ENCODE assay signal across 19 mouse cellular contexts in genomic region chr11:120862819-120863218, GRCm38 (mm10). TPM values are rescaled to one million over a fixed set of nuclear protein-coding genes. Genes with fewer than 3 reads are reported as not detected.
A peak's percentile ranks its signal among the peaks of the same experiment; 100 is the strongest.
DNase-seq lines count a peak whose midpoint lies in the region; ATAC-seq and TF ChIP-seq lines count a peak whose summit lies in the region.
"Had no signal": no experiment of that assay in that cellular context is flagged by ENCODE, and none has a peak within 500 bp of the region (broad histone marks: within the 10 kb centered on the region; RNA-seq: fewer than 3 reads in every experiment).

No protein-coding gene starts in this region.

- ATAC-seq in kidney, embryonic 15.5 days (replicated peaks; ENCODE audit: low FRiP score), result no peak
- peak; percentile 44; the same call in 1 of the 2 replicates for ATAC-seq in stomach, embryonic 16.5 days (ENCODE audit: insufficient read depth, low FRiP score)
- ATAC-seq: forebrain, postnatal 0 days; intestine, postnatal 0 days had no signal

- H3K9ac ChIP-seq in kidney, embryonic 15.5 days, result no peak overlapping the region
- H3K9ac ChIP-seq in stomach, embryonic 16.5 days (ENCODE audit: low read length), result no peak overlapping the region
- H3K9ac ChIP-seq: forebrain, embryonic 12.5 days; forebrain, postnatal 0 days; heart, embryonic 13.5 days; hindbrain, embryonic 15.5 days had no signal

- no peaks in the 10 kb centered on the region for H3K27me3 ChIP-seq in kidney, embryonic 15.5 days
- no peaks in the 10 kb centered on the region for H3K27me3 ChIP-seq in E14TG2a.4 (ENCODE audit: insufficient read depth, low read length)
- no peaks in the 10 kb centered on the region for H3K27me3 ChIP-seq in stomach, embryonic 16.5 days (ENCODE audit: control insufficient read depth, insufficient read depth, low read length)
- H3K27me3 ChIP-seq: CH12.LX; forebrain, embryonic 12.5 days; heart, embryonic 13.5 days; hindbrain, embryonic 15.5 days had no signal

- H3K4me2 ChIP-seq in kidney, embryonic 15.5 days, result no peak overlapping the region
- no peak overlapping the region for H3K4me2 ChIP-seq in stomach, embryonic 16.5 days (ENCODE audit: low read depth, low read length)
- H3K4me2 ChIP-seq: forebrain, embryonic 12.5 days; heart, embryonic 13.5 days; hindbrain, embryonic 15.5 days had no signal

- H3K27ac ChIP-seq in kidney, embryonic 15.5 days, result no peak overlapping the region
- H3K27ac ChIP-seq in stomach, embryonic 16.5 days (ENCODE audit: low read length), result no peak overlapping the region
- H3K27ac ChIP-seq: forebrain, embryonic 12.5 days; gastrocnemius, adult 2 months; heart, embryonic 13.5 days; hindbrain, embryonic 15.5 days had no signal

- peaks cover 4% of the 10 kb centered on the region; the same call in 1 of the 2 replicates for H3K4me1 ChIP-seq in kidney, embryonic 15.5 days
- H3K4me1 ChIP-seq in E14TG2a.4 (replicated peaks; ENCODE audit: low read depth, low read length), result peaks cover 11% of the 10 kb centered on the region
- no peaks in the 10 kb centered on the region for H3K4me1 ChIP-seq in stomach, embryonic 16.5 days (ENCODE audit: control insufficient read depth, insufficient read depth, low read length)
- H3K4me1 ChIP-seq: forebrain, embryonic 12.5 days; heart, embryonic 13.5 days; hindbrain, embryonic 15.5 days had no signal

- H3K4me3 ChIP-seq in kidney, embryonic 15.5 days (replicated peaks), result no peak overlapping the region
- H3K4me3 ChIP-seq in E14TG2a.4 (replicated peaks; ENCODE audit: low read length), result 0 out of 2 replicates have a peak overlapping the region, but pooled peaks have one; percentile 7
- no peak overlapping the region for H3K4me3 ChIP-seq in stomach, embryonic 16.5 days (replicated peaks; ENCODE audit: low read length)
- H3K4me3 ChIP-seq: forebrain, embryonic 12.5 days; gastrocnemius, adult 2 months; heart, embryonic 13.5 days; hindbrain, embryonic 15.5 days had no signal

- no peaks in the 10 kb centered on the region for H3K9me3 ChIP-seq in kidney, embryonic 15.5 days (replicated peaks)
- H3K9me3 ChIP-seq in E14TG2a.4 (ENCODE audit: low read length), result no peaks in the 10 kb centered on the region
- H3K9me3 ChIP-seq in stomach, embryonic 16.5 days (replicated peaks; ENCODE audit: control insufficient read depth, low read length), result no peaks in the 10 kb centered on the region
- H3K9me3 ChIP-seq: forebrain, embryonic 12.5 days; G1E; heart, embryonic 13.5 days; hindbrain, embryonic 15.5 days had no signal

- DNase-seq in adrenal gland, postnatal 10 days, result peak; percentile 29
- DNase-seq in adrenal gland, adult 18-20 months (ENCODE audit: low spot score in 2 of 2), result no peak
- peak; percentile 13 to 40 for DNase-seq in kidney, postnatal 4 days
- DNase-seq in frontal cortex, postnatal 25 days (ENCODE audit: low spot score in 2 of 2), result no peak
- DNase-seq: cerebellum, adult 2 months; cerebellum, postnatal 10 days; forebrain, postnatal 0 days; gastrocnemius, adult 2 months; gastrocnemius, postnatal 25 days; heart, postnatal 36 days had no signal

- peaks cover 51% of the 10 kb centered on the region for H3K36me3 ChIP-seq in kidney, embryonic 15.5 days
- H3K36me3 ChIP-seq in E14TG2a.4 (ENCODE audit: insufficient read depth, low read length), result peaks cover 21% of the 10 kb centered on the region
- H3K36me3 ChIP-seq in stomach, embryonic 16.5 days (ENCODE audit: control insufficient read depth, insufficient read depth, low read length), result no peaks in the 10 kb centered on the region

- TF ChIP-seq CTCF in E14TG2a.4 (conservative IDR thresholded peaks at IDR 0.05; ENCODE audit: low read length), result no peak

- WGBS in kidney, embryonic 15.5 days, result 62% methylated on average over 10 of the region's 10 CpGs
- 61% methylated on average over 10 of the region's 10 CpGs for WGBS in stomach, embryonic 16.5 days

RNA-seq across cellular contexts. Expression of gene Fasn, which starts 38.5 kb away (rescaled TPM):
- total RNA-seq in adrenal gland, postnatal 10 days (2021), result 100 to 1,000 TPM in 1 of 2 experiments, 10 to 100 TPM in 1; 93.1 to 104 TPM
- total RNA-seq in adrenal gland, adult 18-20 months (2021), result 1,000 to 10,000 TPM; 2,155 to 5,020 TPM
- polyA plus RNA-seq in kidney, embryonic 15.5 days (2015; fragmentation: Nextera tagmentation; extraction: Ambion mirVana), result 44.1 and 51.8 TPM in 2 replicates
- polyA plus RNA-seq in stomach, embryonic 16.5 days (2015; fragmentation: Nextera tagmentation; extraction: Ambion mirVana), result 51.9 and 55.3 TPM in 2 replicates

Comparison
In these comparisons a context has a peak if more than half of its experiments do, and no peak if none do; other contexts are left out.
1. DNase-seq: peak in adrenal gland, postnatal 10 days (single experiment) and kidney, postnatal 4 days (2 of 2); none in adrenal gland, adult 18-20 months (0 of 2) and frontal cortex, postnatal 25 days (0 of 2).
2. RNA of gene Fasn, which starts 38.5 kb away (total RNA-seq): 2,155 to 5,020 TPM in adrenal gland, adult 18-20 months; 93.1 to 104 TPM in adrenal gland, postnatal 10 days; every median in the first group is over 10 times any median in the second.